15 mouse cellular contexts compared by ENCODE assay signal in genomic region chr10:64641093-64641492, GRCm38 (mm10).
"Had no signal": no experiment of that assay in that cellular context is flagged by ENCODE, and none has a peak within 500 bp of the region (broad histone marks: within the 10 kb centered on the region; RNA-seq: fewer than 3 reads in every experiment).

No protein-coding gene starts in this region.

- ATAC-seq: liver, embryonic 12.5 days; midbrain, embryonic 16.5 days had no signal

- H3K4me1 ChIP-seq: liver, embryonic 12.5 days; midbrain, embryonic 12.5 days; neural tube, embryonic 13.5 days had no signal

- H3K4me2 ChIP-seq: liver, embryonic 12.5 days; midbrain, embryonic 12.5 days; neural tube, embryonic 13.5 days; neural tube, embryonic 15.5 days had no signal

- H3K4me3 ChIP-seq: liver, embryonic 12.5 days; midbrain, embryonic 10.5 days; midbrain, embryonic 12.5 days; myocyte; neural tube, embryonic 13.5 days; neural tube, embryonic 15.5 days had no signal

- H3K27me3 ChIP-seq: liver, embryonic 12.5 days; midbrain, embryonic 12.5 days; neural tube, embryonic 13.5 days; neural tube, embryonic 15.5 days had no signal

- H3K27ac ChIP-seq: liver, embryonic 12.5 days; liver, embryonic 14.5 days; midbrain, embryonic 10.5 days; midbrain, embryonic 12.5 days; neural tube, embryonic 13.5 days; neural tube, embryonic 15.5 days had no signal

- H3K9ac ChIP-seq: liver, embryonic 12.5 days; liver, embryonic 14.5 days; midbrain, embryonic 12.5 days; neural tube, embryonic 13.5 days; neural tube, embryonic 15.5 days had no signal

- H3K36me3 ChIP-seq: liver, embryonic 12.5 days; midbrain, embryonic 10.5 days; midbrain, embryonic 12.5 days; neural tube, embryonic 13.5 days; neural tube, embryonic 15.5 days had no signal

- H3K9me3 ChIP-seq: liver, embryonic 12.5 days; midbrain, embryonic 10.5 days; midbrain, embryonic 12.5 days; neural tube, embryonic 13.5 days; neural tube, embryonic 15.5 days had no signal

- DNase-seq: lung, adult 18-20 months; right cerebral cortex, postnatal 25 days; right cerebral cortex, postnatal 4 days; spleen, adult 18-20 months; thymus, adult 18-20 months; thymus, postnatal 14 days; thymus, postnatal 36 days had no signal
